Mouse (Mus musculus): ENCODE results near the gene Cdh13. TPM values are rescaled to one million over a fixed set of nuclear protein-coding genes. Genes with fewer than 3 reads are reported as not detected.

The Cdh13 gene
- polyA plus RNA-seq, 1 experiment from 2014 or later = 18.5 TPM

- Histone ChIP-seq H3K9ac (ENCODE audit: low read length) (no peak overlapping the region), H3K27me3 (ENCODE audit: control insufficient read depth, insufficient read depth, low read length) (no peaks in the 10 kb centered on the region), H3K27ac (replicated peaks) (no peak overlapping the region), H3K4me3 (ENCODE audit: low read depth, low read length) (no peak overlapping the region), H3K4me1 (replicated peaks; ENCODE audit: control insufficient read depth, insufficient read depth) (no peaks in the 10 kb centered on the region), H3K36me3 (ENCODE audit: control insufficient read depth, insufficient read depth, low read length) (no peaks in the 10 kb centered on the region), H3K4me2 (replicated peaks; ENCODE audit: low read depth) (no peak overlapping the region), H3K9me3 (ENCODE audit: control insufficient read depth, low read length) (no peaks in the 10 kb centered on the region)
- ATAC-seq (ENCODE audit: low FRiP score, low TSS enrichment) = no peak
- DNase-seq (ENCODE audit: low spot score) = no peak
- WGBS = 67% methylated on average over 3 of the region's 3 CpGs
- TF ChIP-seq EP300 (optimal IDR thresholded peaks at IDR 0.05) (no peak), CTCF (IDR thresholded peaks at IDR 0.05; ENCODE audit: low read depth) (no peak)
Observed at GRCm38 (mm10) chr8:118389456-118389855, 105.9 kb downstream of the Cdh13 start.

- Histone ChIP-seq H3K9ac (ENCODE audit: low read length) (no peak overlapping the region), H3K27ac (replicated peaks) (no peak overlapping the region), H3K4me3 (ENCODE audit: low read depth, low read length) (no peak overlapping the region), H3K36me3 (ENCODE audit: control insufficient read depth, insufficient read depth, low read length) (no peaks in the 10 kb centered on the region), H3K4me2 (replicated peaks; ENCODE audit: low read depth) (no peak overlapping the region), H3K4me1 (replicated peaks; ENCODE audit: control insufficient read depth, insufficient read depth) (no peaks in the 10 kb centered on the region; the same call in 1 of the 2 replicates), H3K9me3 (ENCODE audit: control insufficient read depth, low read length) (no peaks in the 10 kb centered on the region), H3K27me3 (ENCODE audit: control insufficient read depth, insufficient read depth, low read length) (no peaks in the 10 kb centered on the region)
- DNase-seq (ENCODE audit: low spot score) (no peak), ATAC-seq (ENCODE audit: low FRiP score, low TSS enrichment) (no peak)
- no peak for TF ChIP-seq CTCF (IDR thresholded peaks at IDR 0.05; ENCODE audit: low read depth)
- no peak for TF ChIP-seq EP300 (optimal IDR thresholded peaks at IDR 0.05)
- 72% methylated on average over 7 of the region's 7 CpGs for WGBS
Observed at GRCm38 (mm10) chr8:118393909-118394650, 110.5 kb downstream of the Cdh13 start.

GRCm38 (mm10) chr8:118395178-118395577, 111.6 kb downstream of the Cdh13 start:
- 67% methylated on average over 4 of the region's 4 CpGs for WGBS
- H3K4me3 ChIP-seq (ENCODE audit: low read depth, low read length) = no peak overlapping the region
- no peaks in the 10 kb centered on the region for H3K9me3 ChIP-seq (ENCODE audit: control insufficient read depth, low read length)
- TF ChIP-seq EP300 (optimal IDR thresholded peaks at IDR 0.05) = no peak
- no peak for TF ChIP-seq CTCF (IDR thresholded peaks at IDR 0.05; ENCODE audit: low read depth)
- H3K27me3 ChIP-seq (ENCODE audit: control insufficient read depth, insufficient read depth, low read length) = no peaks in the 10 kb centered on the region
- DNase-seq (ENCODE audit: low spot score) (no peak), ATAC-seq (ENCODE audit: low FRiP score, low TSS enrichment) (no peak)
- no peaks in the 10 kb centered on the region for H3K36me3 ChIP-seq (ENCODE audit: control insufficient read depth, insufficient read depth, low read length)
- no peak overlapping the region for H3K9ac ChIP-seq (ENCODE audit: low read length)
- H3K4me2 ChIP-seq (replicated peaks; ENCODE audit: low read depth) = no peak overlapping the region
- H3K4me1 ChIP-seq (replicated peaks; ENCODE audit: control insufficient read depth, insufficient read depth) = no peaks in the 10 kb centered on the region; the same call in 1 of the 2 replicates
- no peak overlapping the region for H3K27ac ChIP-seq (replicated peaks)

- no peak overlapping the region for H3K27ac ChIP-seq (replicated peaks)
- TF ChIP-seq CTCF (IDR thresholded peaks at IDR 0.05; ENCODE audit: low read depth) (no peak), EP300 (optimal IDR thresholded peaks at IDR 0.05) (no peak)
- no peaks in the 10 kb centered on the region for H3K27me3 ChIP-seq (ENCODE audit: control insufficient read depth, insufficient read depth, low read length)
- no peaks in the 10 kb centered on the region for H3K36me3 ChIP-seq (ENCODE audit: control insufficient read depth, insufficient read depth, low read length)
- DNase-seq (ENCODE audit: low spot score) = no peak
- 90% methylated on average over 3 of the region's 3 CpGs for WGBS
- no peak overlapping the region for H3K4me3 ChIP-seq (ENCODE audit: low read depth, low read length)
- no peak overlapping the region for H3K9ac ChIP-seq (ENCODE audit: low read length)
- no peaks in the 10 kb centered on the region for H3K9me3 ChIP-seq (ENCODE audit: control insufficient read depth, low read length)
- no peaks in the 10 kb centered on the region for H3K4me1 ChIP-seq (replicated peaks; ENCODE audit: control insufficient read depth, insufficient read depth)
- no peak for ATAC-seq (ENCODE audit: low FRiP score, low TSS enrichment)
- no peak overlapping the region for H3K4me2 ChIP-seq (replicated peaks; ENCODE audit: low read depth)
Observed at GRCm38 (mm10) chr8:118404836-118405235, 121.3 kb downstream of the Cdh13 start.

- ATAC-seq (ENCODE audit: low FRiP score, low TSS enrichment) = no peak
- TF ChIP-seq EP300 (optimal IDR thresholded peaks at IDR 0.05) (no peak), CTCF (IDR thresholded peaks at IDR 0.05; ENCODE audit: low read depth) (no peak)
- no peak overlapping the region for H3K4me2 ChIP-seq (replicated peaks; ENCODE audit: low read depth)
- no peaks in the 10 kb centered on the region for H3K4me1 ChIP-seq (replicated peaks; ENCODE audit: control insufficient read depth, insufficient read depth)
- H3K9me3 ChIP-seq (ENCODE audit: control insufficient read depth, low read length) = no peaks in the 10 kb centered on the region
- H3K4me3 ChIP-seq (ENCODE audit: low read depth, low read length) = no peak overlapping the region
- no peak for DNase-seq (ENCODE audit: low spot score)
- no peak overlapping the region for H3K9ac ChIP-seq (ENCODE audit: low read length)
- WGBS = 30% methylated on average over 6 of the region's 6 CpGs
- H3K27me3 ChIP-seq (ENCODE audit: control insufficient read depth, insufficient read depth, low read length) = no peaks in the 10 kb centered on the region
- no peaks in the 10 kb centered on the region for H3K36me3 ChIP-seq (ENCODE audit: control insufficient read depth, insufficient read depth, low read length)
- no peak overlapping the region for H3K27ac ChIP-seq (replicated peaks)
Observed at GRCm38 (mm10) chr8:118407322-118407721, 123.8 kb downstream of the Cdh13 start.

- Histone ChIP-seq H3K4me1 (replicated peaks; ENCODE audit: control insufficient read depth, insufficient read depth) (no peaks in the 10 kb centered on the region), H3K4me3 (ENCODE audit: low read depth, low read length) (no peak overlapping the region), H3K27me3 (ENCODE audit: control insufficient read depth, insufficient read depth, low read length) (no peaks in the 10 kb centered on the region), H3K9me3 (ENCODE audit: control insufficient read depth, low read length) (no peaks in the 10 kb centered on the region), H3K36me3 (ENCODE audit: control insufficient read depth, insufficient read depth, low read length) (no peaks in the 10 kb centered on the region), H3K27ac (replicated peaks) (no peak overlapping the region), H3K4me2 (replicated peaks; ENCODE audit: low read depth) (no peak overlapping the region), H3K9ac (ENCODE audit: low read length) (no peak overlapping the region)
- DNase-seq (ENCODE audit: low spot score) (no peak), ATAC-seq (ENCODE audit: low FRiP score, low TSS enrichment) (no peak)
- WGBS = 77% methylated on average over 3 of the region's 3 CpGs
- TF ChIP-seq EP300 (optimal IDR thresholded peaks at IDR 0.05) = no peak
- TF ChIP-seq CTCF (IDR thresholded peaks at IDR 0.05; ENCODE audit: low read depth) = no peak
Observed at GRCm38 (mm10) chr8:118409396-118409795, 125.9 kb downstream of the Cdh13 start.

Data from stomach, postnatal 0 days (tissue).